Mouse (Mus musculus) cerebellum, adult 2 months (tissue): ENCODE measurements around the gene Zbtb18.

Source experiments
- CTCF ChIP-seq: fragments of 200-500 bp; IDR thresholded peaks from 2 replicates; pipeline ENCODE4 v1.5.1; 2011; ENCODE audit warnings: low read depth, mild to moderate bottlenecking, control low read depth, low read length, moderate library complexity, borderline replicate concordance; ENCODE audit not compliant: insufficient read depth
- POLR2A ChIP-seq: fragments of 200-500 bp; IDR thresholded peaks from 2 replicates; pipeline ENCODE4 v1.6.1; 2011; ENCODE audit warnings: low read length, control low read depth, borderline replicate concordance; ENCODE audit not compliant: insufficient read depth

DNA sequence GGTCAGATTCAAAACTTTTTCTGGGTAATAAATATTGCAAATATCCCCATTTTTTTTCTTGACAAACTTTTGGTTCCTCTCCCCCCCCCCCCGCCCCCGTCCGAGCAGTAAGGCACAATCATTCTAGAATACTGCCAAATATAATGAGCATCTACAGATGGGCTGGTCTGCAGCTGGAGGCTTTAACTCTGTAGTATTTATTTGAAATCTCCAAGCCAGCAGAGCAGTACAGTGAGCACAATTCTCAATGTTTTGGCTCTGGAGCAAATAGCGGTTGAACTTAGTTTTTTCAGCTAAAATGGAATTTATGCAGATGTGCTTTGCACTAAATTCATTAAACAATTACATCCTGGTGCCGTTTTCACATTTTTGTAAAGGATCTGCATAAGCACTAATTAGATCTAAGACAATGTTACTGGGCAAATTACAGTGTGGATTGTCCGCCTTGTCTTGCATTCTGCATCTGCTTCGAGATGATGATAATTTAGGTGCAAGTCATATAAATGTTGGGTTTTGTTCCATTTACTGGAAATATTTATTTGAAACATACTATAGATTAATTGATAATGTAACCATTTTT, 31.3 kb upstream of the Zbtb18 start:
- TF ChIP-seq POLR2A: no peak
- no peak for TF ChIP-seq CTCF
